Comparison of ENCODE assay signal across 20 mouse cellular contexts in genomic region chr1:132143079-132143478, GRCm38 (mm10). TPM values are rescaled to one million over a fixed set of nuclear protein-coding genes. Genes with fewer than 3 reads are reported as not detected.
DNase-seq lines count a peak whose midpoint lies in the region; ATAC-seq and TF ChIP-seq lines count a peak whose summit lies in the region.
"Had no signal": no experiment of that assay in that cellular context is flagged by ENCODE, and none has a peak within 500 bp of the region (broad histone marks: within the 10 kb centered on the region; RNA-seq: fewer than 3 reads in every experiment).

No protein-coding gene starts in this region.

- no peak for ATAC-seq in kidney, embryonic 14.5 days (ENCODE audit: low FRiP score, low TSS enrichment)
- ATAC-seq in midbrain, embryonic 13.5 days, result no peak
- no peak for ATAC-seq in intestine, postnatal 0 days

- no peaks in the 10 kb centered on the region for H3K9me3 ChIP-seq in kidney, embryonic 14.5 days (ENCODE audit: control insufficient read depth, low read length)
- no peaks in the 10 kb centered on the region for H3K9me3 ChIP-seq in midbrain, embryonic 10.5 days (replicated peaks)
- no peaks in the 10 kb centered on the region for H3K9me3 ChIP-seq in midbrain, embryonic 13.5 days
- no peaks in the 10 kb centered on the region for H3K9me3 ChIP-seq in intestine, postnatal 0 days (ENCODE audit: control insufficient read depth)
- H3K9me3 ChIP-seq: forebrain, embryonic 15.5 days; heart, embryonic 15.5 days; hindbrain, embryonic 12.5 days; midbrain, embryonic 12.5 days had no signal

- no peak for TF ChIP-seq POLR2A in kidney, adult 2 months (IDR thresholded peaks at IDR 0.05; ENCODE audit: low read depth, low read length)

- H3K4me1 ChIP-seq in kidney, adult 2 months (ENCODE audit: control insufficient read depth, insufficient read depth, low read length), result peaks cover 15% of the 10 kb centered on the region; the same call in 1 of the 2 replicates
- 0 out of 2 replicates have a peak, but pooled peaks cover 5% of the 10 kb centered on the region for H3K4me1 ChIP-seq in kidney, embryonic 14.5 days (ENCODE audit: control insufficient read depth, insufficient read depth, low read length)
- H3K4me1 ChIP-seq in midbrain, embryonic 10.5 days, result peaks cover 54% of the 10 kb centered on the region
- peaks cover 32% of the 10 kb centered on the region for H3K4me1 ChIP-seq in midbrain, embryonic 13.5 days (replicated peaks)
- peaks cover 3% of the 10 kb centered on the region; the same call in 1 of the 2 replicates for H3K4me1 ChIP-seq in intestine, postnatal 0 days (replicated peaks; ENCODE audit: control insufficient read depth, insufficient read depth, low read length)

- 42% methylated on average over 5 of the region's 5 CpGs for WGBS in kidney, adult 2 months
- 69% methylated on average over 5 of the region's 5 CpGs for WGBS in kidney, embryonic 14.5 days
- 84% methylated on average over 5 of the region's 5 CpGs for WGBS in midbrain, embryonic 10.5 days
- WGBS in midbrain, embryonic 13.5 days, result 84% methylated on average over 5 of the region's 5 CpGs
- 43% methylated on average over 5 of the region's 5 CpGs for WGBS in intestine, postnatal 0 days

- no peaks in the 10 kb centered on the region for H3K36me3 ChIP-seq in kidney, adult 2 months (ENCODE audit: control insufficient read depth, insufficient read depth, low read length)
- H3K36me3 ChIP-seq in kidney, embryonic 14.5 days (ENCODE audit: control insufficient read depth, insufficient read depth, low read length), result no peaks in the 10 kb centered on the region
- no peaks in the 10 kb centered on the region for H3K36me3 ChIP-seq in midbrain, embryonic 10.5 days
- no peaks in the 10 kb centered on the region for H3K36me3 ChIP-seq in midbrain, embryonic 13.5 days
- no peaks in the 10 kb centered on the region for H3K36me3 ChIP-seq in intestine, postnatal 0 days (ENCODE audit: control insufficient read depth, insufficient read depth)
- H3K36me3 ChIP-seq: forebrain, embryonic 15.5 days; heart, embryonic 15.5 days; hindbrain, embryonic 12.5 days; midbrain, embryonic 12.5 days had no signal

- DNase-seq in kidney, adult 2 months, result peak; percentile 67
- no peak for DNase-seq in midbrain, embryonic 10.5 days (ENCODE audit: low spot score)
- peak; percentile 67 for DNase-seq in kidney, postnatal 14 days
- DNase-seq in heart, postnatal 14 days, result no peak
- DNase-seq: cerebellum, adult 9-10 months; embryo, embryonic 11 days; gastrocnemius, adult 2 months; heart, adult 18-20 months; thymus, postnatal 4 days had no signal

- H3K4me3 ChIP-seq in kidney, adult 2 months (ENCODE audit: insufficient read depth, low read depth, low read length), result no peak overlapping the region
- no peak overlapping the region for H3K4me3 ChIP-seq in kidney, embryonic 14.5 days (ENCODE audit: low read length)
- H3K4me3 ChIP-seq in midbrain, embryonic 10.5 days, result no peak overlapping the region
- H3K4me3 ChIP-seq in midbrain, embryonic 13.5 days (replicated peaks), result no peak overlapping the region
- no peak overlapping the region for H3K4me3 ChIP-seq in intestine, postnatal 0 days (ENCODE audit: low read depth, low read length)
- H3K4me3 ChIP-seq: forebrain, embryonic 15.5 days; gastrocnemius, adult 2 months; heart, embryonic 15.5 days; hindbrain, embryonic 12.5 days; midbrain, embryonic 12.5 days had no signal

- H3K27me3 ChIP-seq in kidney, adult 2 months (replicated peaks; ENCODE audit: control insufficient read depth, insufficient read depth, low read length), result no peaks in the 10 kb centered on the region
- 0 out of 2 replicates have a peak, but pooled peaks cover 2% of the 10 kb centered on the region for H3K27me3 ChIP-seq in kidney, embryonic 14.5 days (ENCODE audit: control insufficient read depth, insufficient read depth, low read length)
- H3K27me3 ChIP-seq in midbrain, embryonic 10.5 days (ENCODE audit: low read depth, poor library complexity, severe bottlenecking), result peaks cover 46% of the 10 kb centered on the region
- H3K27me3 ChIP-seq in midbrain, embryonic 13.5 days, result peaks cover 34% of the 10 kb centered on the region
- no peaks in the 10 kb centered on the region for H3K27me3 ChIP-seq in intestine, postnatal 0 days (replicated peaks; ENCODE audit: control insufficient read depth, insufficient read depth, low read length)

- H3K9ac ChIP-seq in kidney, embryonic 14.5 days (ENCODE audit: low read depth, low read length), result no peak overlapping the region
- H3K9ac ChIP-seq in midbrain, embryonic 13.5 days (replicated peaks), result no peak overlapping the region
- H3K9ac ChIP-seq in intestine, postnatal 0 days (ENCODE audit: low read depth, low read length), result no peak overlapping the region
- H3K9ac ChIP-seq: forebrain, embryonic 15.5 days; heart, embryonic 15.5 days; hindbrain, embryonic 12.5 days; midbrain, embryonic 12.5 days had no signal

- no peak overlapping the region for H3K4me2 ChIP-seq in kidney, embryonic 14.5 days (replicated peaks; ENCODE audit: low read depth, low read length)
- H3K4me2 ChIP-seq in midbrain, embryonic 13.5 days (replicated peaks), result no peak overlapping the region
- no peak overlapping the region for H3K4me2 ChIP-seq in intestine, postnatal 0 days (replicated peaks; ENCODE audit: low read depth)
- H3K4me2 ChIP-seq: forebrain, embryonic 15.5 days; heart, embryonic 15.5 days; hindbrain, embryonic 12.5 days; midbrain, embryonic 12.5 days had no signal

- no peak overlapping the region for H3K27ac ChIP-seq in kidney, adult 2 months (ENCODE audit: insufficient read depth, low read depth, low read length)
- H3K27ac ChIP-seq in kidney, embryonic 14.5 days (ENCODE audit: low read depth, low read length), result no peak overlapping the region
- peak overlapping the region; percentile 35; the same call in 1 of the 2 replicates for H3K27ac ChIP-seq in midbrain, embryonic 10.5 days (replicated peaks)
- no peak overlapping the region for H3K27ac ChIP-seq in midbrain, embryonic 13.5 days
- H3K27ac ChIP-seq in intestine, postnatal 0 days (ENCODE audit: low read depth, low read length), result no peak overlapping the region
- H3K27ac ChIP-seq: forebrain, embryonic 15.5 days; gastrocnemius, adult 2 months; heart, embryonic 15.5 days; hindbrain, embryonic 12.5 days; stomach, postnatal 0 days had no signal

- intact Hi-C loops in heart, postnatal 14 days (cut with DNase I), result no loop called here

- no peak for TF ChIP-seq CTCF in kidney, adult 2 months (conservative IDR thresholded peaks at IDR 0.05; ENCODE audit: insufficient read depth, insufficient read length, low read depth, low read length)
- no peak for TF ChIP-seq CTCF in intestine, postnatal 0 days (IDR thresholded peaks at IDR 0.05; ENCODE audit: low read depth)

RNA-seq across cellular contexts. Expression of gene Cdk18, which starts 3.6 kb away (rescaled TPM):
- polyA plus RNA-seq in kidney, adult 2 months (2012; rRNA removed), result 69.3 and 73.8 TPM in 2 replicates
- polyA plus RNA-seq in kidney, embryonic 14.5 days (2014; fragmentation: Nextera tagmentation; extraction: Ambion mirVana), result 6.3 and 6.5 TPM in 2 replicates
- 0.68 and 0.72 TPM in 2 replicates for polyA plus RNA-seq in midbrain, embryonic 10.5 days (2016; fragmentation: Nextera tagmentation; extraction: Ambion mirVana)
- polyA plus RNA-seq in midbrain, embryonic 13.5 days (2015; fragmentation: Nextera tagmentation; extraction: Ambion mirVana), result 0.32 and 0.41 TPM in 2 replicates
- polyA plus RNA-seq in intestine, postnatal 0 days (2015; fragmentation: Nextera tagmentation; extraction: Ambion mirVana), result 33.7 and 39.3 TPM in 2 replicates
- total RNA-seq in heart, postnatal 14 days (2021), result 10 to 100 TPM in 1 of 2 experiments, 1 to 10 TPM in 1; 9.9 to 12.5 TPM

RNA-seq across cellular contexts. Expression of gene Lemd1, which starts 48.2 kb away (rescaled TPM):
- not detected in 2 replicates for polyA plus RNA-seq in kidney, adult 2 months (2012; rRNA removed)
- 0.37 TPM in 1 of 2 replicates, not detected in the other for polyA plus RNA-seq in kidney, embryonic 14.5 days (2014; fragmentation: Nextera tagmentation; extraction: Ambion mirVana)
- polyA plus RNA-seq in midbrain, embryonic 10.5 days (2016; fragmentation: Nextera tagmentation; extraction: Ambion mirVana), result 6.2 and 8.4 TPM in 2 replicates
- 19.5 and 22.5 TPM in 2 replicates for polyA plus RNA-seq in midbrain, embryonic 13.5 days (2015; fragmentation: Nextera tagmentation; extraction: Ambion mirVana)
- 0.08 TPM in 1 of 2 replicates, not detected in the other for polyA plus RNA-seq in intestine, postnatal 0 days (2015; fragmentation: Nextera tagmentation; extraction: Ambion mirVana)
- not detected for total RNA-seq in heart, postnatal 14 days (2021)
- total RNA-seq: gastrocnemius, adult 2 months; heart, adult 18-20 months had no signal
- polyA plus RNA-seq: heart, embryonic 15.5 days; liver, embryonic 16.5 days; spleen, adult 2 months had no signal

RNA-seq across cellular contexts. Expression of gene AC124108.1, which starts 48.2 kb away (rescaled TPM):
- not detected in 2 replicates for polyA plus RNA-seq in kidney, adult 2 months (2012; rRNA removed)
- polyA plus RNA-seq in kidney, embryonic 14.5 days (2014; fragmentation: Nextera tagmentation; extraction: Ambion mirVana), result 0.05 and 0.09 TPM in 2 replicates
- polyA plus RNA-seq in midbrain, embryonic 10.5 days (2016; fragmentation: Nextera tagmentation; extraction: Ambion mirVana), result 2.3 and 4.0 TPM in 2 replicates
- polyA plus RNA-seq in midbrain, embryonic 13.5 days (2015; fragmentation: Nextera tagmentation; extraction: Ambion mirVana), result 5.6 and 6.1 TPM in 2 replicates
- not detected in 2 replicates for polyA plus RNA-seq in intestine, postnatal 0 days (2015; fragmentation: Nextera tagmentation; extraction: Ambion mirVana)
- total RNA-seq in heart, postnatal 14 days (2021), result not detected
- total RNA-seq: adrenal gland, adult 18-20 months; gastrocnemius, adult 2 months had no signal
- polyA plus RNA-seq: heart, embryonic 15.5 days; liver, embryonic 16.5 days; spleen, adult 2 months had no signal

Comparison
In these comparisons a context has a peak if more than half of its experiments do, and no peak if none do; other contexts are left out.
1. DNase-seq: peak in kidney, adult 2 months (single experiment) and kidney, postnatal 14 days (single experiment); none in midbrain, embryonic 10.5 days (single experiment) and heart, postnatal 14 days (0 of 2).